Mouse (Mus musculus) liver, adult 2 months (tissue): Measurements from ENCODE around the gene Coro2b.

Experiments
- CTCF ChIP-seq: fragments of 200-500 bp; IDR thresholded peaks from 2 replicates; pipeline ENCODE4 v1.5.1; 2011; ENCODE audit warnings: low read depth, low read length, control low read depth
- POLR2A ChIP-seq: fragments of 200-500 bp; IDR thresholded peaks from 2 replicates; pipeline ENCODE4 v1.6.1; 2011; ENCODE audit warnings: low read length, control low read depth; ENCODE audit not compliant: insufficient read depth; ENCODE audit errors: extremely low read depth

- peak; percentile 66 for TF ChIP-seq CTCF
- no peak for TF ChIP-seq POLR2A
These were observed 118.1 kb downstream of the Coro2b start for GRCm38 (mm10) chr9:62418742-62419141.
